Mouse (Mus musculus): Measurements from ENCODE around the gene Mta3. TPM values are rescaled to one million over a fixed set of nuclear protein-coding genes. Genes with fewer than 3 reads are reported as not detected.
A peak's percentile ranks its signal among the peaks of the same experiment; 100 is the strongest.
"Not testable (repeated sequence)": the region's sequence is repeated elsewhere in the genome, so short reads cannot be mapped to it uniquely, and the experiment has no call there.

The Mta3 gene
- polyA plus RNA-seq, 1 experiment from 2014 or later: 31.8 TPM

DNA sequence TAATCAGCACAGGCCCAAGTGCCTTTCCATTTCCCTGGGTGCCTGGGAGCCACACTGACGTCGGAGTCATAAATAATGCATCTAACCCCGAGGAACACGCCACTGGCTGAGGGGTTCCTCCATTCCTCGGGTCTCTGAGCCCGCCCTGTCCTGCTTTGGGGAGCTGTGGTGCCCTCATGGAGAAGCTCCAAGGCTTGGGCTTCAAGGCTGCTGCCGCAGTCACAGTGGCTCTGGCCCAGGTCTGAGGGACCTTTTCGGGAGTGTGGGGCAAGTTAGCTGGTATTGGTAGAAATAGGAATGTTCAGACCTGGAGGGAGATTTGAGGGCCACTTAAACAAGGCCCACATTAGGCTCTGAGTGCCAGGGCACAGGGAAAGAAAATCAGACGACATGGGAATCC, 12.0 kb upstream of the Mta3 start:
- 88% methylated on average over 9 of the region's 9 CpGs for WGBS

DNA sequence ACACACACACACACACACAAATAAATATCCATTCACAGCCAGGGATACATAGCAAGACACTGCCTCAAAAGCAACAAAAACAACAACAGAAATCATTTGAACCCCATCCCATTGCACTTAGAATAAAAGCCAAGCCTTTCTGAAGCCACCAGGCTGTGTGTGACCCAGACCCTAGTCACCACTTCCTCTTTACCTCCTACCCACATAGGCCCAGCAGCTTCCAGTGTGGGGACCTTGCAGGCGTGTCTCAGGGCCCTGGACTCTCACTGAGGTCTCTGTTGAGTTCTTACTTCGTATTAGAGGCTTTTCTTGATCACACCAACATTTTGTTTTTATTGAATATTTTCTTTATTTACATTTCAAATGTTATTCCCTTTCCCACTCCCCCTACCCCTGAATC, 10.2 kb upstream of the Mta3 start:
- Histone ChIP-seq H3K4me3 (no peak overlapping the region), H3K27ac (no peak overlapping the region), H3K4me1 (no peaks in the 10 kb centered on the region; the same call in 1 of the 2 replicates), H3K9me3 (no peaks in the 10 kb centered on the region), H3K27me3 (ENCODE audit: poor library complexity, severe bottlenecking) (no peaks in the 10 kb centered on the region), H3K36me3 (replicated peaks) (no peaks in the 10 kb centered on the region)
- WGBS: 82% methylated on average over 2 of the region's 2 CpGs
- DNase-seq (ENCODE audit: extremely low spot score, low spot score): no peak

More for the DNA sequence above, 12.0 kb upstream of the Mta3 start:
- no peak for DNase-seq (ENCODE audit: extremely low spot score, low spot score)
- Histone ChIP-seq H3K4me1 (peaks cover 3% of the 10 kb centered on the region; the same call in 1 of the 2 replicates), H3K9me3 (no peaks in the 10 kb centered on the region), H3K27me3 (ENCODE audit: poor library complexity, severe bottlenecking) (no peaks in the 10 kb centered on the region), H3K27ac (no peak overlapping the region), H3K36me3 (replicated peaks) (no peaks in the 10 kb centered on the region), H3K4me3 (no peak overlapping the region)

DNA sequence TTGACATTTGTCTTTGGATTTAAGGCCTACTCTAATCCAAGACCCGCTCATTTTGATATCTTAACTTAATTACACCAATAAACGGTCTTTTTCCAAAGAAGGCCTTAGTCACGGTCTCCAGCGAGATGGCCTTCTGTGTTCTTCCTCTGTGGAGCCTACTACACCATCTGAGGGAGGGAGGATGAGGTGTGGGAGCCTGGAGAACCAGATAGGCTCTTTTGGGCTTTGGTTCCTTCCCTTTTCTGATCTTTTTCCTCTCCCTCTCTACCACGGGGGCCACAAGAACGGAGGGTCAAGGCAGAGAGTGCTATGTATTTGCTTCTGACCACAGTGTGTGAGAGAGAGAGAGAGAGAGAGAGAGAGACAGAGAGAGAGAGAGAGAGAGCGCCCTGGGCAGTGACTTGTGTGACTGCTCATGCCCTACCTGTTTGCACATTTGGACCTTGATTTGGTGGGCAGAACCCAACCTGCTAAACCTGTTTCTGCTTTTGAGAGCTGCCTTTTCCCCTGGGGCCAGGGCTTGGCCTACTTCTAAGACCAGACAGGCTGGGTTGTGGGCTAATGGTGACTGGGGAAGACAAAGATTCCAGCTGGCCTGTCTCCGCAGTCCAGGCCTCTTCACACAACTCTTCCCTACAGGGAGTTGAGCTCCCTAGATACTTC, 6.8 kb upstream of the Mta3 start:
- 88% methylated on average over 8 of the region's 8 CpGs for WGBS
- no peak for DNase-seq (ENCODE audit: extremely low spot score, low spot score)
- no peak overlapping the region for H3K4me3 ChIP-seq

DNA sequence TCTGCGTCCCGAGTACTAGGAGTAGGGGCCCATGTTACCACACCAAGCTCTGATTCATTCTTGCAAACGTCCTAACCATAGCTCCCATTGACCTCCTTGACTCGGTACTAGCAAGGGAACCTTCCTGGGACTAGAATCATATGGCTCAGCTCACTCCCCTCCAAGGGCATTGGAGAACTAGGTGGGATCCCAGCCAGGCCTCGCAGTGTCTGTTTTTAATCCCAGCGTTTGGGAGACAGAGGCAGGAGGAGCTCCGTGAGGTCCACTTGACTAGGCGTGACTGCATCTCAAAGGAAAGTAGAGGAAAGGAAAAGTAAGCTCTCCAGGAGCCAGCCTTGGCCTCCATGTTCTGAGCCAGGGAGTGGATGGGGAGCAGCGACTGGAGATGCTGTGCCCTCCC, 5.8 kb upstream of the Mta3 start:
- DNase-seq (ENCODE audit: extremely low spot score, low spot score): no peak
- Histone ChIP-seq H3K4me1 (peaks cover under 1% of the 10 kb centered on the region), H3K27ac (no peak overlapping the region), H3K4me3 (no peak overlapping the region), H3K9me3 (no peaks in the 10 kb centered on the region), H3K27me3 (ENCODE audit: poor library complexity, severe bottlenecking) (peaks cover 6% of the 10 kb centered on the region; the same call in 1 of the 2 replicates), H3K36me3 (replicated peaks) (no peaks in the 10 kb centered on the region)
- WGBS: 85% methylated on average over 9 of the region's 9 CpGs

More for the DNA sequence above, 6.8 kb upstream of the Mta3 start:
- H3K27me3 ChIP-seq (ENCODE audit: poor library complexity, severe bottlenecking): no peaks in the 10 kb centered on the region
- no peaks in the 10 kb centered on the region for H3K36me3 ChIP-seq (replicated peaks)
- no peak overlapping the region for H3K27ac ChIP-seq
- H3K4me1 ChIP-seq: no peaks in the 10 kb centered on the region; the same call in 1 of the 2 replicates
- H3K9me3 ChIP-seq: no peaks in the 10 kb centered on the region

DNA sequence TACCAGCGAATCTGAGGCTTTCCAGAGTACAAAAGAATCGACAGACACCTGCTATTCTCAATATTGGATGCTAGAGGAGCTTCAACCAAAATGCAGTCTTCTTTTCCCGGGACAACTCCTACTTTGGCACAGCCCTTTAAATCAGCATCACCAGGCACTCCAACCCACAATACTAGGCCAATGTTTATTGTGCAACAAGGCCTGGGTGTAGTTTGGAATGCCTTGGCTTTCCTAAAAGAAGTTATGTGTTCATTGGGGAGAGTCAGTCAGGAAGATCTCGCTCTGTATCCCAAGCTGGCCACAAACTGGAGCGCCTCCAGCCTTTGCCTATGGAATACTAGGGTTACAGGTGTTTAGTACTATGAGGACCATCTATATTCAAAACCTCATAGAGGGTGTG, 1.5 kb upstream of the Mta3 start:
- Histone ChIP-seq H3K4me1 (peaks cover 25% of the 10 kb centered on the region), H3K27me3 (ENCODE audit: poor library complexity, severe bottlenecking) (peaks cover 6% of the 10 kb centered on the region; the same call in 1 of the 2 replicates), H3K36me3 (replicated peaks) (0 out of 2 replicates have a peak, but pooled peaks cover 5% of the 10 kb centered on the region), H3K27ac (no peak overlapping the region), H3K4me3 (no peak overlapping the region), H3K9me3 (no peaks in the 10 kb centered on the region)
- WGBS: 89% methylated on average over 5 of the region's 5 CpGs
- no peak for DNase-seq (ENCODE audit: extremely low spot score, low spot score)

DNA sequence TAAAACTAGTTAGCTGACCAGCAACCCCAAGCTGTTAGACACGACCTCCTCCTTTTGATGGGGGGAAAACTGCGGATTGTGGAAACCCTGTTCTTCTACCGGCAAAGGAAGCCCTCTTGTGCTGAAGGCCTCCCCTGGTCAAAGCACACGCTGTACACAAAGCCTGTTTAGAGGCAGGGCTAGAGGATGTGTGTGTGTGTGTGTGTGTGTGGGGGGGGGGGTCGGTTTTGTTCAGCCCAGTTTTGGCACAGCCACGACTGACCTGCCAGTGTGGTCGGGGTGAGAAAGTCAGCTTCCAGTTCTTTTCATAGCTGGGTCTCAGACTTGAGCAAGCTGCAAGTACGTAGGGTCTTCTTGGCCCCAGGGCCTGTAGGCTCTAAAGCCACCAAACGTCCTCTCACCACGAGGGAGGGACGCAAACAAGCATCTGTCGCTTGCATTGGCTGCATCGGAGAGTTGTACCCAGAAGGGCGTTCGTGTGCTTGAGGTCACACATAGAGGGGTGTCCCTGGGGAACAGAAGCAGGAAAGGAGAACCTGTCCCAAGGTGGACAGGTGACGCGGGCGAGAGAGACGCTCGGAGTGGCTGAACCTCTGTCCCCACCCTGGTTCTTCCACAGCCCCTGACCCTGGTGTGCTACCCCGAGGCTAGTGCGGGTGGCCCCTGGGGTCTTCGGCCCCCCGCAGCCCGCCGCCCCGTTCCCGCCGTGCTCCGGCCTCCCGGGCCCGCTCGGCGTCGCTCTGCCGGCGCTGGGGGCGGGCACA, 429 bp upstream of the Mta3 start:
- H3K27me3 ChIP-seq (ENCODE audit: poor library complexity, severe bottlenecking): peaks cover 6% of the 10 kb centered on the region; the same call in 1 of the 2 replicates
- peaks cover 11% of the 10 kb centered on the region; the same call in 1 of the 2 replicates for H3K36me3 ChIP-seq (replicated peaks)
- no peaks in the 10 kb centered on the region for H3K9me3 ChIP-seq
- DNase-seq (ENCODE audit: extremely low spot score, low spot score): peak; percentile 64
- peak overlapping the region; percentile 93 for H3K4me3 ChIP-seq
- peak overlapping the region; percentile 98 for H3K27ac ChIP-seq
- 1% methylated on average over 38 of the region's 38 CpGs for WGBS
- peaks cover 25% of the 10 kb centered on the region for H3K4me1 ChIP-seq

DNA sequence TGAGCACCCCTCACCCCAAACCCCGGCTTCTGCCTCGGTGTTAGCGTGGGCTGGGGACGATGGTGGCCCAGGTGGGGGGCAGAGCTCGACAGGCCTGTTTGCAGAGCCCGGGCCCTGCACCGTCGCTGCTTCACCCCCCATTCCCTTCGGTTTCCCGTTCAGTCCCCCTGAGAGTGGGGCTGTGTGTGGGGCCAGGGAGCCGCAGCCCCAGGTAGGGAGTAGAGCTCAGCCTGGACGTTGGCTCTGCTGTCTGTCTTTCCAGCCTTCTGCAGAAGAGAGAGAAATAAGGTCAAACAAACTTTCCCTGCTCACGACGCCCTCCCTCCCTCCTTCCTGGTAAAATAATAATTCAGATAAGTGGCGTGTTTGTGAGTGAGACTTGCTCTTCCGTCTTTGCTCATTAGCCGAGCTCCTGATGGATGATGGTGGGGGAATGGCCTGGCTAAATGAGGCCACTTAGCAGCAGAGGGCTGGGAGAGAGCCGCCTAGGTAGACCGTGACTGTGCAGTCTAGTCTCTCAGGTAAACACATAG, 697 bp downstream of the Mta3 start:
- H3K4me3 ChIP-seq: peak overlapping the region; percentile 93
- H3K9me3 ChIP-seq: no peaks in the 10 kb centered on the region
- peak; percentile 46 for DNase-seq (ENCODE audit: extremely low spot score, low spot score)
- peaks cover 6% of the 10 kb centered on the region; the same call in 1 of the 2 replicates for H3K27me3 ChIP-seq (ENCODE audit: poor library complexity, severe bottlenecking)
- 3% methylated on average over 19 of the region's 19 CpGs for WGBS
- peaks cover 25% of the 10 kb centered on the region for H3K4me1 ChIP-seq
- H3K27ac ChIP-seq: peak overlapping the region; percentile 98
- peaks cover 16% of the 10 kb centered on the region for H3K36me3 ChIP-seq (replicated peaks)

DNA sequence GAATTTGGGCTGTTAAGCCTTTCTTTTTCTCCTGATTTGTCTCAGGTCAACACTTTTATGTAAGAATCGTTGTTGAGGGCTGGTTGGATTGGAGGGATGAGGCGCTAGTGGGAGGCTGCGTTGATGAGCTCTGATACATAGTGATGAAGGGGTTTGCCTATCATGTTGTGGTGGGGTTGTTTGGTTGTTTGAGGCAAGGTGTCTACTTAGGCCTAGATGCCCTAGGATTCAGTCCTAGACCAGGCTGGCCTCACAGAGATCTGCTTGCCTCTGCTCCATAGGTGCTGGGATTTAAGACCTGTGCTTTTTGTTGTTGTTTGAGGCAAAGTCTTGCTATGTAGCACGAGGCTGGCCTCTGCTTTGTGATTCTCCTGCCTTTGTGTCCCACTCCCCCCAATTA, 1.4 kb downstream of the Mta3 start:
- peak overlapping the region; percentile 93; the same call in 1 of the 2 replicates for H3K4me3 ChIP-seq
- 81% methylated on average over 4 of the region's 4 CpGs for WGBS

DNA sequence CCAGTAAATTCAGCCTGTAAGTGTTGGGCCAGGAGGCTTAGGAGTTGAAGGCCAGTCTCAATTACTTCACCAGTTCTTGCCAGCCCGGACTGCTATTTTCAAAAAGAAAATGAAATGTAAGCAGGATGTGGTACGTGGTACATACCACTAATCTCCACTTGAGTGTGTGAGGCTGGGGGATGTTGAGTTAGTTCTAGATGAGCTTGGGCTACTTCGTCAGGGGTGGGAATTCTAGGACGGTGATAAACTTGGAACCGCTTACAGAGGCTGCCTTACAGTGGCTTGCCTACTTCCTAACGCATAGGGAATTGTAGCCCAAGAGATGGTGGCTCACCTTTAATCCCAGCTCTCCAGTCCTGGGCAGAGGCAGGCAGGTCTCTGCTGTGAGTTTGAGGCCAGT, 1.9 kb downstream of the Mta3 start:
- no peaks in the 10 kb centered on the region for H3K9me3 ChIP-seq
- no peak overlapping the region for H3K27ac ChIP-seq
- H3K4me3 ChIP-seq: no peak overlapping the region
- peaks cover 25% of the 10 kb centered on the region for H3K4me1 ChIP-seq
- DNase-seq (ENCODE audit: extremely low spot score, low spot score): no peak
- H3K27me3 ChIP-seq (ENCODE audit: poor library complexity, severe bottlenecking): peaks cover 6% of the 10 kb centered on the region; the same call in 1 of the 2 replicates
- 90% methylated on average over 6 of the region's 6 CpGs for WGBS
- peaks cover 20% of the 10 kb centered on the region for H3K36me3 ChIP-seq (replicated peaks)

More for the DNA sequence above, 1.4 kb downstream of the Mta3 start:
- peaks cover 18% of the 10 kb centered on the region for H3K36me3 ChIP-seq (replicated peaks)
- H3K27me3 ChIP-seq (ENCODE audit: poor library complexity, severe bottlenecking): peaks cover 6% of the 10 kb centered on the region; the same call in 1 of the 2 replicates
- H3K27ac ChIP-seq: no peak overlapping the region
- H3K4me1 ChIP-seq: peaks cover 25% of the 10 kb centered on the region
- DNase-seq (ENCODE audit: extremely low spot score, low spot score): no peak
- H3K9me3 ChIP-seq: no peaks in the 10 kb centered on the region

DNA sequence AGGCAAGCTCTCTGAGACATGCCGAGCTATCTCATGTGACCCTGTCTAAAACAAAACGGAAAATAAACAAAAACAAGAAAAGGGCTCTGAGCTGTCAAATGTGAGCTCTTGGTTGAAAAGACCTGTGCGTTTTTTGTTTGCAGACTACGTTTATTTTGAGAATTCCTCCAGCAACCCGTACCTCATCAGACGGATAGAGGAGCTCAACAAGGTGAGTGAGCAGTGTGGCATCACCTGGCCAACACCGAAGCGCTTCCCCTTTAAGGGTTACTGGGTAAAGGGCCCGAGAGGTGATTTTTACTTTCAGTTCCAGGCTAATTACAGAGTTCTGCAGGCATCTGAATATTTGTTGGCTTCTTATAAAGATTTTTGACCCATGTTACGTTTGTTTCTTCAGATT, 2.3 kb downstream of the Mta3 start:
- H3K27me3 ChIP-seq (ENCODE audit: poor library complexity, severe bottlenecking): peaks cover 6% of the 10 kb centered on the region; the same call in 1 of the 2 replicates
- DNase-seq (ENCODE audit: extremely low spot score, low spot score): no peak
- 92% methylated on average over 10 of the region's 10 CpGs for WGBS
- H3K9me3 ChIP-seq: no peaks in the 10 kb centered on the region
- no peak overlapping the region for H3K27ac ChIP-seq
- H3K4me3 ChIP-seq: no peak overlapping the region
- peaks cover 21% of the 10 kb centered on the region for H3K36me3 ChIP-seq (replicated peaks)
- H3K4me1 ChIP-seq: peaks cover 25% of the 10 kb centered on the region

DNA sequence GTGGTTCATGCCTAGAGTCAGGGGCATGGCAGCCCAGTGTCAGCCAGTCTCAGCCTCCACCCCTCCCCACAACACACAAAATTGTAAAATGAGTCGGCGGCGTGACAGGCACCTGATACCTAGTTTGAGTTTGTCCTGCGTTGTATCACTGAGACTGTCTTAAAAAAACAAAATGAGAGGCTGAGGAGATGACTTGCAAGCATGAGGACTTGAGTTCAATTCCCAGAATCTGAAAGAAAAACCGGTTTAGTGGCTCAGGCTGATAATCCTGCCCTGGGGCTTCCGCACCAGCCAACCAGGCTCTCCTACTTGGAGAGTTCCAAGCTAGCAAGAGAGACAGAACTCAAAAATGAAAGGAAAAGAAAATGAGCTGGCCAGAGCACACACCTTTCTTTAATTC, 2.9 kb downstream of the Mta3 start:
- Histone ChIP-seq H3K27me3 (ENCODE audit: poor library complexity, severe bottlenecking) (peaks cover 6% of the 10 kb centered on the region; the same call in 1 of the 2 replicates), H3K36me3 (replicated peaks) (peaks cover 21% of the 10 kb centered on the region), H3K4me3 (no peak overlapping the region), H3K9me3 (no peaks in the 10 kb centered on the region), H3K27ac (no peak overlapping the region), H3K4me1 (peaks cover 25% of the 10 kb centered on the region)
- DNase-seq (ENCODE audit: extremely low spot score, low spot score): no peak
- WGBS: 90% methylated on average over 6 of the region's 6 CpGs

DNA sequence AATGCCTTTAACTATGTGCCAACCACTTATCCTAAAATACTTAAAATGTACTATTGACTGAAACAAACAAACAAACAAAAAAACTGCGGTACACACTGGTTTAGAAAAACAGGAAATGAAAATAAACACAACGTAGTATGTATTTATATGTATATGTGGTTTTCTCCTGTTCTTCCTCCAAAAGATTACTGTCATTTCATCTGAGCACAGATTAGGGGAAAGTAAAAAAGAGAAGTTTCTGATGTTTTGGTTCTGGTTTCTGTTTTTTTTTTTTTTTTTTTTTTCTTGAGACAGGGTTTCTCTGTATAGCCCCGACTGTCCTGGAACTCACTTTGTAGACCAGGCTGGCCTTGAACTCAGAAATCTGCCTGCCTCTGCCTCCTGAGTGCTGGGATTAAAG, 3.6 kb downstream of the Mta3 start:
- not testable (repeated sequence) for H3K27me3 ChIP-seq (ENCODE audit: poor library complexity, severe bottlenecking); H3K4me3 ChIP-seq; H3K27ac ChIP-seq; H3K9me3 ChIP-seq; DNase-seq (ENCODE audit: extremely low spot score, low spot score)
- Histone ChIP-seq H3K36me3 (replicated peaks) (peaks cover 25% of the 10 kb centered on the region), H3K4me1 (peaks cover 25% of the 10 kb centered on the region)
- 93% methylated on average over 3 of the region's 3 CpGs for WGBS

DNA sequence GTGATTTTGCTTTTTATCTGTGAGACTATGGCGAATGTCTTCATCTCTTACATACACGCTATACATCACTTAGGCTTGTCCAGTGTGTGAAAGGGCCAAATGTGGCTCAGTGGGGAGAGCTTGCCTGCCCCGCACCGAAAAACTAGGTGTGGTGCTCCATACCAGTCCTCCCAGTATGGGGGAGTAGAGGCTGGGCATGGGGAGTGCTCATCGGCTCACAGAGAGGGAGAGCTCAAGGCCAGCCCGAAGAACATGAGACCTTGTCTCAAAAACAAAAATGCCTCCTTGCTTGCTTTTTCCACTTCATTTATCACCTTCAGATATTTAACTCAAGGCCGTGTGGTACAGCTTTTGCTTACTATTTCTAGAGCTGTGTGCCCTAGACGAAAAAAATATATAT, 4.7 kb downstream of the Mta3 start:
- Histone ChIP-seq H3K27ac (no peak overlapping the region), H3K4me3 (no peak overlapping the region), H3K4me1 (peaks cover 20% of the 10 kb centered on the region), H3K9me3 (no peaks in the 10 kb centered on the region), H3K36me3 (replicated peaks) (peaks cover 32% of the 10 kb centered on the region), H3K27me3 (ENCODE audit: poor library complexity, severe bottlenecking) (no peaks in the 10 kb centered on the region)
- WGBS: 93% methylated on average over 8 of the region's 8 CpGs
- DNase-seq (ENCODE audit: extremely low spot score, low spot score): no peak
